Mouse (Mus musculus): ENCODE measurements around the gene Prpf8. TPM values are rescaled to one million over a fixed set of nuclear protein-coding genes. Genes with fewer than 3 reads are reported as not detected.

The Prpf8 gene
- total and polyA plus RNA-seq, 3 experiments = 187 to 345 (median 246) TPM

- Histone ChIP-seq H3K4me3 (replicated peaks in 1 of 3; ENCODE audit: low read depth in 2 of 3, low read length in 2 of 3, poor library complexity in 1 of 3) (no peak overlapping the region), H3K9ac (ENCODE audit: insufficient read depth, low read depth) (no peak overlapping the region), H3K9me3 (replicated peaks; ENCODE audit: low read length) (no peaks in the 10 kb centered on the region), H3K27ac (ENCODE audit: insufficient read depth, low read depth) (no peak overlapping the region), H3K79me2 (replicated peaks; ENCODE audit: control insufficient read depth, extremely low read depth, insufficient read depth, poor library complexity, severe bottlenecking) (no peaks in the 10 kb centered on the region), H3K36me3 (replicated peaks in 1 of 2; ENCODE audit: control insufficient read depth in 1 of 2, insufficient read depth in 1 of 2, low read length in 1 of 2) (peaks cover 0 to 52% of the 10 kb centered on the region in 2 experiments), H3K4me2 (ENCODE audit: insufficient read depth, low read depth, poor library complexity, severe bottlenecking) (no peak overlapping the region), H3K4me1 (ENCODE audit: control insufficient read depth in 1 of 2, insufficient read depth in 2 of 2) (peaks cover 10 to 59% of the 10 kb centered on the region in 2 experiments), H3K27me3 (replicated peaks) (no peaks in the 10 kb centered on the region)
- DNase-seq (ENCODE audit: extremely low read depth) = peak; percentile 34
- TF ChIP-seq KAT2A (IDR thresholded peaks at IDR 0.05; ENCODE audit: insufficient replicate concordance, low read length) (no peak), MAX (IDR thresholded peaks at IDR 0.05; ENCODE audit: low read length) (0 out of 2 replicates have a peak, but pooled peaks have one; percentile 21), ETS1 (conservative IDR thresholded peaks at IDR 0.05; ENCODE audit: low read depth, low read length) (no peak), EP300 (IDR thresholded peaks at IDR 0.05; ENCODE audit: low read length) (no peak), SMC3 (IDR thresholded peaks at IDR 0.05; ENCODE audit: low read depth, low read length) (no peak)
- in situ Hi-C loops (cut with MboI; ENCODE audit: low pct_ligation_motif_present, low pct_unique_long_range_greater_than_20kb, low sequenced_read_pairs) (no loop called here), dilution Hi-C loops (cut with MboI; ENCODE audit: extremely low pct_ligation_motif_present, extremely low pct_unique_long_range_greater_than_20kb, low sequenced_read_pairs) (no loop called here)
These were observed 54.3 kb downstream of the Prpf8 start for GRCm38 (mm10) chr11:75540710-75541581.

- Histone ChIP-seq H3K36me3 (replicated peaks in 1 of 2; ENCODE audit: control insufficient read depth in 1 of 2, insufficient read depth in 1 of 2, low read length in 1 of 2) (peaks cover 0 to 62% of the 10 kb centered on the region in 2 experiments), H3K9ac (ENCODE audit: insufficient read depth, low read depth) (no peak overlapping the region), H3K4me2 (ENCODE audit: insufficient read depth, low read depth, poor library complexity, severe bottlenecking) (no peak overlapping the region), H3K79me2 (replicated peaks; ENCODE audit: control insufficient read depth, extremely low read depth, insufficient read depth, poor library complexity, severe bottlenecking) (no peaks in the 10 kb centered on the region), H3K4me3 (replicated peaks in 1 of 3; ENCODE audit: low read depth in 2 of 3, low read length in 2 of 3, poor library complexity in 1 of 3) (no peak overlapping the region), H3K9me3 (replicated peaks; ENCODE audit: low read length) (no peaks in the 10 kb centered on the region), H3K4me1 (ENCODE audit: control insufficient read depth in 1 of 2, insufficient read depth in 2 of 2) (peaks cover 5 to 33% of the 10 kb centered on the region in 2 experiments), H3K27ac (ENCODE audit: insufficient read depth, low read depth) (no peak overlapping the region), H3K27me3 (replicated peaks) (no peaks in the 10 kb centered on the region)
- TF ChIP-seq MAFK (IDR thresholded peaks at IDR 0.05; ENCODE audit: insufficient replicate concordance, low read length) = no peak
- DNase-seq (ENCODE audit: extremely low read depth) = no peak
- dilution Hi-C loops (cut with MboI; ENCODE audit: extremely low pct_ligation_motif_present, extremely low pct_unique_long_range_greater_than_20kb, low sequenced_read_pairs) (no loop called here), in situ Hi-C loops (cut with MboI; ENCODE audit: low pct_ligation_motif_present, low pct_unique_long_range_greater_than_20kb, low sequenced_read_pairs) (no loop called here)
These were observed 58.1 kb downstream of the Prpf8 start for GRCm38 (mm10) chr11:75544713-75545112.

- in situ Hi-C loops (cut with MboI; ENCODE audit: low pct_ligation_motif_present, low pct_unique_long_range_greater_than_20kb, low sequenced_read_pairs) (no loop called here), dilution Hi-C loops (cut with MboI; ENCODE audit: extremely low pct_ligation_motif_present, extremely low pct_unique_long_range_greater_than_20kb, low sequenced_read_pairs) (no loop called here)
- Histone ChIP-seq H3K36me3 (replicated peaks in 1 of 2; ENCODE audit: control insufficient read depth in 1 of 2, insufficient read depth in 1 of 2, low read length in 1 of 2) (peaks cover 0 to 59% of the 10 kb centered on the region in 2 experiments), H3K9ac (ENCODE audit: insufficient read depth, low read depth) (no peak overlapping the region), H3K4me1 (ENCODE audit: control insufficient read depth in 1 of 2, insufficient read depth in 2 of 2) (peaks cover 13 to 35% of the 10 kb centered on the region in 2 experiments), H3K27ac (ENCODE audit: insufficient read depth, low read depth) (no peak overlapping the region), H3K79me2 (replicated peaks; ENCODE audit: control insufficient read depth, extremely low read depth, insufficient read depth, poor library complexity, severe bottlenecking) (no peaks in the 10 kb centered on the region), H3K27me3 (replicated peaks) (no peaks in the 10 kb centered on the region), H3K4me2 (ENCODE audit: insufficient read depth, low read depth, poor library complexity, severe bottlenecking) (no peak overlapping the region), H3K9me3 (replicated peaks; ENCODE audit: low read length) (no peaks in the 10 kb centered on the region), H3K4me3 (replicated peaks in 1 of 3; ENCODE audit: low read depth in 2 of 3, low read length in 2 of 3, poor library complexity in 1 of 3) (no peak overlapping the region)
- no peak for TF ChIP-seq EP300 (IDR thresholded peaks at IDR 0.05; ENCODE audit: low read length)
- no peak for TF ChIP-seq ZC3H11A (IDR thresholded peaks at IDR 0.05; ENCODE audit: low read depth, low read length)
- TF ChIP-seq MAFK (IDR thresholded peaks at IDR 0.05; ENCODE audit: insufficient replicate concordance, low read length) = no peak
- no peak for TF ChIP-seq USF2 (conservative IDR thresholded peaks at IDR 0.05; ENCODE audit: low read depth, low read length)
- DNase-seq (ENCODE audit: extremely low read depth) = no peak
These were observed 59.4 kb downstream of the Prpf8 start for GRCm38 (mm10) chr11:75546057-75546456.

All from CH12.LX (cell line).